Mouse (Mus musculus) megakaryocyte, embryonic 14.5 days (primary cell): Measurements from ENCODE around the gene B3gnt7. TPM values are rescaled to one million over a fixed set of nuclear protein-coding genes. Genes with fewer than 3 reads are reported as not detected.

ENCODE experiments used
- H3K27me3 ChIP-seq: replicated peaks from 2 replicates; pipeline ENCODE3; 2012; ENCODE audit warnings: inconsistent platforms
- H3K36me3 ChIP-seq: replicated peaks from 2 replicates; pipeline ENCODE3; 2012; ENCODE audit warnings: low read length, inconsistent platforms, mixed read lengths
- H3K4me1 ChIP-seq: 2 replicates; pipeline ENCODE4 v1.6.1; 2012; ENCODE audit warnings: inconsistent platforms
- H3K4me3 ChIP-seq: replicated peaks from 2 replicates; pipeline ENCODE3; 2012; ENCODE audit warnings: moderate library complexity, mild to moderate bottlenecking, inconsistent platforms
- H3K9me3 ChIP-seq: 2 replicates; pipeline ENCODE4 v1.6.1; 2012; ENCODE audit warnings: inconsistent platforms
- FLI1 ChIP-seq: IDR thresholded peaks from 2 replicates; pipeline ENCODE4 v1.6.1; 2012; ENCODE audit warnings: low read length, inconsistent platforms, mixed read lengths
- GATA1 ChIP-seq: IDR thresholded peaks from 3 replicates; pipeline ENCODE4 v1.6.1; 2012; ENCODE audit warnings: mixed read lengths, low read length, inconsistent platforms, borderline replicate concordance
- polyA plus RNA-seq: library from polyadenylated mRNA; stranded (reverse); fragments of >175 nt; gene quantifications from 2 replicates; pipeline ENCODE4 v1.2.3, GENCODE M21; 2012; ENCODE audit warnings: low replicate concordance; ENCODE audit not compliant: insufficient read depth

B3gnt7 gene
- polyA plus RNA-seq, 1 experiment = 3.7 TPM

DNA sequence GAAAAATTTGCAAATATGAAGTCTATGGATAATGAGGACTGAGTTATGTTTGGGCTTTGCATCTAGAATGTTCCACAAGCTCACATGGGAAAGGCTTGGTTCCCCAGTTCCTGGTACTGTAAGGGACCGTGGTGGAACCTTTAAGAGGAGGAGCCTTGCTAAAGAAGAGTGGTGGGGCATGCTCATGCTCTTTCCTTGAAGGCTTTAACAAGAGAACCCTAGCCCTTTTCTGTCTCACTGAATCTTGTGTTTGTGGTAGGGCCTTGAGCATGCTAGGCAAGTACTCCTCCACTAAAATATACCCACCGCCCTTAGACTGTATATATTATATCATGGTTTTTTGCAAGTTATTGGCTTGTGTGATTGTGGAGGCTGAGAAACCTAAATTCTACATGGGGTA is 39.7 kb downstream of the B3gnt7 start:
- TF ChIP-seq FLI1 (no peak), GATA1 (no peak)
- H3K4me3 ChIP-seq = no peak overlapping the region
- H3K36me3 ChIP-seq = peaks cover 18% of the 10 kb centered on the region
- peaks cover 29% of the 10 kb centered on the region for H3K4me1 ChIP-seq
- H3K9me3 ChIP-seq = no peaks in the 10 kb centered on the region
- H3K27me3 ChIP-seq = no peaks in the 10 kb centered on the region

DNA sequence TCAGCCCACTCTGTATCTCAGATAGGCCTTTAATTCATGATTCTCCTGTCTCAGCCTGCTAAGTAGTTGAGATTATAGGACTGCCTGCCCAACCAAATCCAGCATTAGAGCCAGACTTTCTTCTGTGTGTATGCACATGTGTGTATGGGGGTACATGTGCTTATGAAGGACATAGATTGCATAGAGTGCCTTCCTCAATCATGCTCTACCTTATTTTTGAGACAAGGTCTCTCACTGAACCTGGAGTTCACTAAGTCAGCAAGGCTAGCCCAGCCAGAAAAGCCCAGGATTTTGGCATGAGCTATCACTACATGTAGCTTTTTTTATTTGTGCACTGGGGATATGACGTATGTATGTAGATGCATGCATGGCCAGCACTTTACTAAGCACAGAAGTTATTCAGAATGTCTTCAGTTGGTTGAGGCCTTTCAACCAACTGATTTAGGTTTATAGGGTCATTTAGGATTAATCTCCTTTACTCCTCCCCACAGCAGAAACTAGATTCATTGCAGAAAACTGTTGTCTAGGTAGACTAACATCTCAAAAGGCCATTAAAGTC is 40.5 kb downstream of the B3gnt7 start:
- no peak for TF ChIP-seq GATA1
- no peak for TF ChIP-seq FLI1
- Histone ChIP-seq H3K36me3 (peaks cover 26% of the 10 kb centered on the region), H3K4me1 (peaks cover 36% of the 10 kb centered on the region), H3K9me3 (no peaks in the 10 kb centered on the region), H3K27me3 (no peaks in the 10 kb centered on the region), H3K4me3 (no peak overlapping the region)

DNA sequence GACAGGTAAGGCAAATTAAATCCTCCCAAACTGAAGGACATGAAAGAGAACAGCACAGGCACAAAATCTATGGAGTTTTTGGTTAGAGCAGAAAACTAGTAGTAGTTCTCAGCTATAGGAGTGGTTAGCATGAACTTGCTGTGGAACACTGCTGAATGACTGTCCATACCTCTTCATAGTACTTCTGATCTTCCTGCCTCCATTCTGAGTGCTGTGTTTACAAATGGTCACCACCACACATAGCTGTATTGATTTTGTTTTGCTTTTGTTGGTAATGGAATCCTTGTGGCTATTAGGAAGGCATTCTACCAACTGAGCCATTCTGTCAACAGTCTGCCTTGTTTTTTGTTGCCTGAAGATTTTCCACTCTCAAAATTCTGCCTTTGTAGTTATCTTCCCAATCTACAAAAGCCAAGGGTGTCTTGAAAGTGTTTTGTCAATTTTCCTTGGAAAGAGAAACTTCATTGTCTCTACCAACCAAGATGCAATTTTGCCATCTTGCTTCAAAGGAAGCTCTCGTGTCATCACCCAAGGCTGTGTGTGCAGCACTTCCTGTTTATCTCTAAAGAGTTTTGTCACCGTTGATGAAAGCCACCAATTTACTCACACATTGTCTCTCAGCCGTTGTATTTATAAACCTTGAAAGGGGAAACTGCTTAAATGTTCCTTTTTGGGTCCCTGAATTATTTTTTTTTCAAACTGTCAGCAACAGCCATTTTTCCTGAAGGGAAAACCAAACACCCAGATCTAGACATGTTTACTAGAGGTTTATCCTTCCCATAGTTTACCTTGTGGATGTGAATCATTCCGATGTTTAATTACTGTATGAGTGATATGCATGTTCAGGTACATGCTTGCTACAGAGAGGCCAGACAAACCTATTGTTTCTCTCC is 41.6 kb downstream of the B3gnt7 start:
- Histone ChIP-seq H3K4me3 (peak overlapping the region; percentile 51), H3K9me3 (no peaks in the 10 kb centered on the region), H3K36me3 (peaks cover 37% of the 10 kb centered on the region), H3K4me1 (peaks cover 37% of the 10 kb centered on the region), H3K27me3 (no peaks in the 10 kb centered on the region)
- TF ChIP-seq FLI1 = 0 out of 2 replicates have a peak, but pooled peaks have one; percentile 19
- TF ChIP-seq GATA1 = no peak; the same call in 2 of the 3 replicates

GRCm38 (mm10) chr1:86345069-86345468 is 42.4 kb downstream of the B3gnt7 start:
- Histone ChIP-seq H3K36me3 (peaks cover 45% of the 10 kb centered on the region), H3K4me1 (peaks cover 37% of the 10 kb centered on the region), H3K9me3 (no peaks in the 10 kb centered on the region), H3K27me3 (no peaks in the 10 kb centered on the region), H3K4me3 (no peak overlapping the region)
- TF ChIP-seq GATA1 (no peak), FLI1 (no peak)

GRCm38 (mm10) chr1:86345956-86346355 is 43.3 kb downstream of the B3gnt7 start:
- H3K9me3 ChIP-seq = no peaks in the 10 kb centered on the region
- H3K4me1 ChIP-seq = peaks cover 40% of the 10 kb centered on the region
- H3K4me3 ChIP-seq = no peak overlapping the region
- peaks cover 54% of the 10 kb centered on the region for H3K36me3 ChIP-seq
- TF ChIP-seq GATA1 (no peak), FLI1 (no peak)
- H3K27me3 ChIP-seq = no peaks in the 10 kb centered on the region

DNA sequence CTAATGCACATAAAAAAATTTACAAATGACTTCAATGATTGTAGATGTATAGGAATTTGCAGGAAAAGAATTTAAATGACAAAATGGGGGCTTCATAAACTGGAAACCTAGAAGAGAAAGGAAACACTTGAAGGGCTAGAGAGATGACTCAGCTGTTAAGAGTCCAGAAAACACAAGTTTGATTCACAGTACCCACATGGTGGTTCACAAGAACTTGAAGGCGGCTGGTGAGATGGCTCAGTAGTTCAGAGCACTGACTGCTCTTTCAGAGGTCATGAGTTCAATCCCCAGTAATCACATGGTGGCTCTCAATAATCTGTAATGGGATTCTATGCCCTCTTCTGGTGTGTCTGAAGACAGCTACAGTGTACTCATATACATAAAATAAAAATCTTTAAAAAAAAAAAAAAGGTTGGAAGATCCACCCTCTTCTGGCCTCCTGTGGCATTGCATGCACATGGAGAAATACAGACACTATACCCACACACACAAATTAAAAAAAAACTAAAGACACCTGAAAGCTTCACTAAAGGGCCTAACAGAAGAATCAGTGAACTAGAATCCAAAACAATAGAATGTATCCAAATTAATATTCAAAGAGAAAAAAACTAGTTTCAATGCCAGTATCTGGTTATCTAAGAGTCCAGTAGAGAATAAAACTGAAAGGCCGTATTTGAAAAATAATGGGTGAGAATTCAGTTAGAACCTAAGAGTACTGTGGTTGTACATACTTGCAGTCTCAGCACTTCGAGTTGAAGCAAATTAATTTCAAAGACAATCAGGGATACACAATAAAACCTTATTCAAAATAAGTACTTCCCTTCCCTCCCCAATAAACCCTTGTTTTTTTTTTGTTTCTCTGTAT is 44.5 kb downstream of the B3gnt7 start:
- H3K36me3 ChIP-seq = peaks cover 65% of the 10 kb centered on the region
- H3K9me3 ChIP-seq = no peaks in the 10 kb centered on the region
- H3K27me3 ChIP-seq = no peaks in the 10 kb centered on the region
- no peak for TF ChIP-seq FLI1
- TF ChIP-seq GATA1 = no peak
- H3K4me1 ChIP-seq = peaks cover 40% of the 10 kb centered on the region
- H3K4me3 ChIP-seq = no peak overlapping the region

GRCm38 (mm10) chr1:86347716-86348045 is 45.0 kb downstream of the B3gnt7 start:
- Histone ChIP-seq H3K4me3 (no peak overlapping the region), H3K4me1 (peaks cover 40% of the 10 kb centered on the region), H3K36me3 (peaks cover 71% of the 10 kb centered on the region), H3K9me3 (no peaks in the 10 kb centered on the region), H3K27me3 (no peaks in the 10 kb centered on the region)
- TF ChIP-seq FLI1 = no peak

DNA sequence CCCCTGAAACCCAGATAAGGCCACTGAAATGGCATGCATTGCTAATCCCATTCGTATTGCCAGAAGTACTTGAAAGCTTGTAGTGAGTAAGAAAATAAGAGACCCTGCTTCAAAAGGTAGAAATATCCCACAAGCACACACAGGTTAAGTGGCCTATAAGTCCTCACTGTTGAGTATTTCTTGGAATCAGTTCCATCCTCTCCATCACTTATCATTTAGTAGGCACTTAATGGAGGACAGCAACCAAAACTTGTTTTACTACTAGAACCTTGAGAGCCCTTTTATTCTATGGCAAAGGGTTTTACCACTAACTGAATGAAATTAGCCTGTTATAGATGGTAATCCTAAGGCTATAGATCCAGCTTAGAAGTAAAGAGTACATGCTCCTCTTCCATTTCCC is 45.5 kb downstream of the B3gnt7 start:
- Histone ChIP-seq H3K4me1 (peaks cover 40% of the 10 kb centered on the region), H3K27me3 (no peaks in the 10 kb centered on the region)

DNA sequence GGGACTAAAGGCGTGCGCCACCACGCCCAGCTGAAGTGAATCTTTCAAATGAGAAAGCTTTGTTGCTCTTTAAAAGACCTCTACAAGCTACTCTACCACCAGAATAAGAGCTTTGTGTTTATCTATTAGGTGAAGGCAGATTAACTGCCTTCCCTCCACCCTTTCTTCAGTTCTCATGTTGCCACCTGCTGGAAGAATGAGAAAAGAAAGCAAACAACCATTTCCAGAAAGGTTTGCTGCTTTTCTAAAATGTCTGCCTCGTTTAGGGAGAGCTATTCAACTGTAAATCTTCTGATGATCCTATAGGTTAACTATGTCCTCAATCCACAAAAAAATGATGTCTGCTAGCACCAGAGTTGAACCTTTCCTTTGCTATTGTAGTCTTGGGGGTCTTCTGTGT is 46.2 kb downstream of the B3gnt7 start:
- H3K36me3 ChIP-seq = peaks cover 81% of the 10 kb centered on the region
- H3K4me3 ChIP-seq = no peak overlapping the region
- H3K27me3 ChIP-seq = no peaks in the 10 kb centered on the region
- no peaks in the 10 kb centered on the region for H3K9me3 ChIP-seq
- peaks cover 36% of the 10 kb centered on the region for H3K4me1 ChIP-seq
- TF ChIP-seq GATA1 (no peak), FLI1 (no peak)

More for the DNA sequence above, 45.5 kb downstream of the B3gnt7 start:
- H3K4me3 ChIP-seq = no peak overlapping the region
- peaks cover 74% of the 10 kb centered on the region for H3K36me3 ChIP-seq
- TF ChIP-seq GATA1 (no peak), FLI1 (no peak)
- H3K9me3 ChIP-seq = no peaks in the 10 kb centered on the region
